Mouse (Mus musculus) ovary, postnatal 36 days (tissue): ENCODE data around the gene Cpsf4l.
"Not testable (repeated sequence)": the region's sequence is repeated elsewhere in the genome, so short reads cannot be mapped to it uniquely, and the experiment has no call there.

Experiments used
- DNase-seq: peaks from one replicate; pipeline ENCODE4 v3.0.0; 2022; ENCODE audit warnings: low spot score, mixed read lengths

Gene Cpsf4l

GRCm38 (mm10) chr11:113666648-113667047, 43.2 kb downstream of the Cpsf4l start:
- DNase-seq: no peak

DNA sequence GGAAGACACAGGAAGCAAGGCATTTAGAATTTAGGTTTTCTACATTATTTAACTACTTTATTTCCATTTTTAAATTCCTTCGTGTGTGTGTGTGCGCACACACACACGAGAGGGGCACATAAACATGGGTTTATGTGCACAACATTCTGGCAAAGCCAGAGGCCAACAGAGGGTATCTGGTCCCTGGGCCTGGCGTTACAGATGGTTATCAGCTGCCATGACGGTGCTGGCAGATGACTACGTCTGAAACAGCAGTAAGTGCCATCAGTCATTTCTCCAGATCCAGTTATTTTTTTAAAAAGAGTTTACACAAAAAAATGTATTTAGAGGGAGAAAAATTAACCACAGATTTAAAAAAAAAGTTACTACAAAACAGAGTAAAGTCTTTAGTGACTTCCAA, 43.6 kb downstream of the Cpsf4l start:
- no peak for DNase-seq

DNA sequence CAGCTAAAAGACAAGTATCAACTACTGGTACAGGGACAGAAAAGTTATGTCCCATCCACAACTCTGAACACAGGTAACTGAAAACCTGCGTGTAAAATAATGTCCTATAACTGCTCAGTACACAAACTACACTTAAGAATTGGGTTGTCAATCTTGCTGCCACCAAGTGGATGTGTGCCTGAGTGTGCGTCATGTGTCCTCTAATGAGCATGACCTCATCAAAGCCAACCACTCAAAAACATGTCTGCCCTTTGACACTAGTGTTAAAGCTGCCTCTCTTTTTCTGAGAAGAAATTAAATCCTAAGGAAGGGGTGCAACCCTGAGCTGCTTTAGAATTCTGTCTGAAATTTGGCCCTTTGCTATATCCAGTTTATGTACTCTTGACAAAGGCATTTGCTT, 45.5 kb downstream of the Cpsf4l start:
- DNase-seq: no peak

GRCm38 (mm10) chr11:113661835-113662351, 47.9 kb downstream of the Cpsf4l start:
- DNase-seq: no peak

DNA sequence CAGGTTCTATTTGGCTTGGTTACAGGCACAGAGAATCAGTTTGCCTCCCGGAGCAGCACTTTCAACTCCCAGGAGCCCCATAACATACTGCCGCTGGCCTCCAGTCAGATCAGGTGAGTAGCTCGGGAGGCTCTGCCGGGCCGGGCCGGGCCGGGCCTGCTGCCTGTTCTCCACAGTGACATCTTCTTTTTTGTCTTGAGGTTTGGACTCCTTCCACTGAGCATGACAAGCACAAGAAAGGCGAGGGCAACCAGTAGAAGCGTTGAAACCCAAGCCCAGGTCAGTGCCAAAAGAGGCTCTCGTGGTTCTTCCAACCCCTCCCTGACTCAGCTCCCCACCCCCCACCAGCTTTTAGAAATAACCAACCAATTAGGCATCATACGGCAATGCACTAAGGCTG, 48.9 kb downstream of the Cpsf4l start:
- no peak for DNase-seq

DNA sequence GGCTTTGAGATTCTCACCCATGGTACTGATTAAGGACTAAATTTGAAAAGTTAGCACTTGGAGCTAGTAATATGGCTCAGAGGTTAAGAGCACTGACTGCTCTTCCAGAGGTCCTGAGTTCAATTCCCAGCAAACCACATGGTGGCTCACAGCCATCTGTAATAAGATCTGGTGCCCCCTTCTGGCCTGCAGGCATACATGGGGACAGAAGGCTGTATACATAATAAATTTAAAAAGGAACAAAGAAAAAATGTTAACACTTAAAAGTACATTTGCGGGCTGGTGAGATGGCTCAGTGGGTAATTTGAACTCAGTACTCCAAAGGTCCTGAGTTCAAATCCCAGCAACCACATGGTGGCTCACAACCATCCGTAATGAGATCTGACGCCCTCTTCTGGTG, 49.6 kb downstream of the Cpsf4l start:
- not testable (repeated sequence) for DNase-seq

DNA sequence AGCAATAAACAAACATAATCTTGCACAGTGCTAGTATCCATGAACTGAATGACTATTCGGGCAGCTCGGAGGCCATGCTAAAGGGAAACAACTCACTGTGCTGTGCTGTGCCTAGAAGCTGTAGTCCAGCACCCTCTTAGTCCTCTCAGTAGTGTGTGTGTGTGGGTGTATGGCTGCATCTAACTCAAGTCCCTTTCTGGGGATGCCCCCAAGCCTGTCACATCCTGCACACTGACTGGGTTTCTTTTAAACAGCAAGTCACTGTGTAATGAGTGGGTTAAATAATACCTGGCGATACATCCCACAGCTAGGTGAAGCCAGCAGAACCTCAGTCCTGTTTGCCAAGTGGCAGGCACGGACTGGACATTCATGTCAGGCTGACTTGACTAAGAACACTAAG, 51.1 kb downstream of the Cpsf4l start:
- no peak for DNase-seq

GRCm38 (mm10) chr11:113658319-113658718, 51.5 kb downstream of the Cpsf4l start:
- DNase-seq: no peak

GRCm38 (mm10) chr11:113657221-113657620, 52.6 kb downstream of the Cpsf4l start:
- no peak for DNase-seq

- DNase-seq: no peak
These were observed 53.3 kb downstream of the Cpsf4l start for GRCm38 (mm10) chr11:113656511-113656932.

DNA sequence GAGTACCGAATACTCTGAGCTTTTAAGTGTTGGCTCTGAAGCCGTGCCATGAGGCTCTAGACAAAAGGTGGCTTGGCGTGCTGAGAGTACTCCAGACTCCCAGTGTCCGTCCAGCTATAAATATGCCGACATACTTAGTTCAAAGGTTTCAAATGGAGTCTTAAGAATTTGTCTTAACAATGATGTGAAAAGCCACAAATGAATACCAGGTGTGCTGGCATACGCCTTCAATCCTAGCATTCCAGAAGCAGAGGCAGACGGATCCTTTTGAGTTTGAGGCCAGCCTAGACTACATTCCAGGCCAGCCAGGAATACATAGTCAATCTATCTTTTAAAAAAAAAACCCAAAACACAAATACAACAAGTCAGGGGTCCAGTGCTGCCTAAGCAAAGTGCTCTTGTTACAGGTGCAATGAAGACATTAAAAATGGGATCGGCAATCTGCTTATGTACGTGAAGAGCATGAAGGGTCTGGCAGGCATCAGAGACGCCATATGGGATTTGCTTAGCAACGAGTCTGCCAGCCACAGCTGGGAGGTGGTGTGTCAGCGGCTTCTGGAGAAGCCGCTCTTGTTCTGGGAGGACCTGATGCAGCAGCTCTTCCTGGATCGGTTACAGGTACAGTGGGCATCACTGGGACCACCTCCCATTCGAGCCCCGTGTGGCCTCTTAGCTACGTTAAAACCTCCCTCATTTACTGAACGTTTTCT, 55.1 kb downstream of the Cpsf4l start:
- no peak for DNase-seq

DNA sequence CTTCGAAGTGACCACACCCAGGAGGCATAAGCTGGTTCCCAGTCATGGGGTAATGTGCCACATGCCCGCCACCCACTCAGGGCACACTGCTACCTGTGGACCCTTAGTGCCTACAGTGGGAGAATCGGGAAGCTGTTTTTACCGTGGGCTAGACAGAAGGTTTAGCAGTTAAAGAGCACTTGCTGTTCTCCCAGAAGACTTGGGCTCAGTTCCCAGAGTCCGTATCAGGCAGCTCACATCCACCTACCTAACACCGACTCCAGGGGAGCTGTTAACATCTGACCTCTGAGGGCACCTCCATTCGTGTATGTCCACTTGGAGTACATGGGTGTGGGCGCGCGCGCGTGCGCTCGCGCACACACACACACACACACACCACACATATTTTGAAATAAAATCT, 55.7 kb downstream of the Cpsf4l start:
- DNase-seq: no peak

GRCm38 (mm10) chr11:113652516-113652915, 57.3 kb downstream of the Cpsf4l start:
- DNase-seq: no peak

DNA sequence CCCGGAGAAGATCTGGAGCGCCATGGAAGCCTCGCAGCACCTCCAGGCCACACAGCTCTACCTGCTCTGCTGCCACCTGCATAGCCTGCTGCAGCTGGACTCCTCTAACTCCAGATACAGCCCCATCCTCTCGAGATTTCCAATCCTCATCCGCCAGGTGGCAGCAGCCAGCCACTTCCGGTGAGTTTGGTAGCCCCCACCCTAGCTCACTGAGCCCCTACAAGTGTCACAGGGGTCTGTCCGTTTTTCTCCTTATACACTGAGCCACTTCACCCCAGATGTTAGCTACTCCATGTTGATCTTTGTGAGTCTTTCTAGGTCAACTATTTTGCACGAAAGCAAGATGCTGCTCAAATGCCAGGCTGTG, 57.9 kb downstream of the Cpsf4l start:
- peak; percentile 21 for DNase-seq

- DNase-seq: no peak
These were observed 58.5 kb downstream of the Cpsf4l start for GRCm38 (mm10) chr11:113651206-113651906.

GRCm38 (mm10) chr11:113649353-113650210, 60.2 kb downstream of the Cpsf4l start, which contains the start of gene Slc39a11:
Gene Slc39a11, minus strand, starts transcription at chr11:113650079.
- DNase-seq: peak; percentile 70

DNA sequence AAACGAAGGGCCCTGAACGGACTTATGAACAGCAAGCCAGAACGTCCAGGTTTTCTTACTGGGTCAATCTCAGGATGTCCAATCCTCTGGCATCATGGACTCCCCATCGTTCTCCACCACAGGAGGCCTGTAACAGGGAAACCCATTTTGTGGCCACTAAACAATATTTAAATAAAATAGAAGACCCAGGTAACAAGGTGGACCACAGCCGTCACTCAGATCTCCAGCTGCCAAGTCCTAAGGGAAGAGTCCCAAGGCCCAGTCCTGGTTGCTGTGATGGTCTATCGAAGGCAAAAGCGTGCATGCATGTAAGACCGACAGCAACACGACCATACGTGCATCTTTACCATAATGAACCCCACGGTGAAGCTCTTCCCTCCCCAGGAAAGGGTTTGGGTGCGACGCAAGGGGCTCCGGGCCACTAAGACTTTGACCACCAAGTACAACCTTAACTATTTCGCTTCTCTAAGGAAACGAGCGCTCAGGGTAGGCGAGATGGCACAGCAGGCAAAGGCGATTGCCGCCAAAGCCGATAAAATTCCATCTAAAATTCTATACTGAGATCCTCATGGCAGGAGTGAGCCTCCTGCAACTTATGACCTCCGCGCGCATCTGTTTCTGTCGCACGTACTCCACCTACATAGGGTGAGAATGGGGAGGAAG, 61.0 kb downstream of the Cpsf4l start, which contains the start of gene Cog1:
Cog1 (plus strand) TSS at position 480 of the 663 bp plus-strand sequence.
- DNase-seq: no peak
